Mouse (Mus musculus) heart, embryonic 14.5 days (tissue): ENCODE measurements around the gene Sept6. TPM values are rescaled to one million over a fixed set of nuclear protein-coding genes. Genes with fewer than 3 reads are reported as not detected.
"Not testable (repeated sequence)": the region's sequence is repeated elsewhere in the genome, so short reads cannot be mapped to it uniquely, and the experiment has no call there.

Source experiments
- ATAC-seq: fragments of 200-750 bp; cut with Nextera tagmentation; 2 replicates; pipeline ENCODE4 v1.8.0; 2017; ENCODE audit warnings: low read depth, moderate TSS enrichment; ENCODE audit not compliant: insufficient number of reproducible peaks, insufficient read depth, low FRiP score
- H3K27ac ChIP-seq, 2 experiments: fragments of 200-500 bp in 1 of 2; fragments of 300-500 bp in 1 of 2; sonication (generic) in 1 of 2; replicated peaks in 1 of 2; 2 replicates each; pipeline ENCODE4 v1.5.1; 2012 to 2014; ENCODE audit warnings: low read depth in 2 of 2, low read length in 2 of 2, control low read depth in 1 of 2, mild to moderate bottlenecking in 1 of 2, mixed read lengths in 1 of 2; ENCODE audit not compliant: control insufficient read depth in 1 of 2, insufficient read depth in 1 of 2
- H3K27me3 ChIP-seq: fragments of 300-500 bp; sonication (generic); 2 replicates; pipeline ENCODE4 v1.6.1; 2014; ENCODE audit warnings: mild to moderate bottlenecking, low read length, control low read depth; ENCODE audit not compliant: control insufficient read depth, insufficient read depth
- H3K36me3 ChIP-seq: fragments of 300-500 bp; sonication (generic); 2 replicates; pipeline ENCODE4 v1.6.1; 2014; ENCODE audit warnings: mild to moderate bottlenecking, control low read depth, low read length, mixed read lengths; ENCODE audit not compliant: control insufficient read depth, insufficient read depth
- H3K4me1 ChIP-seq, 2 experiments: fragments of 200-500 bp in 1 of 2; fragments of 300-500 bp in 1 of 2; sonication (generic) in 1 of 2; 2 replicates each; pipeline ENCODE4 v1.6.1; 2012 to 2014; ENCODE audit warnings: low read length in 2 of 2, control low read depth in 1 of 2, mixed read lengths in 1 of 2; ENCODE audit not compliant: control insufficient read depth in 2 of 2, insufficient read depth in 2 of 2
- H3K4me2 ChIP-seq: fragments of 300-500 bp; sonication (generic); 2 replicates; pipeline ENCODE4 v1.6.1; 2014; ENCODE audit warnings: mild to moderate bottlenecking, low read length
- H3K4me3 ChIP-seq, 2 experiments: fragments of 200-500 bp in 1 of 2; fragments of 300-500 bp in 1 of 2; sonication (generic) in 1 of 2; 2 replicates each; pipeline ENCODE4 v1.5.1; 2012 to 2014; ENCODE audit warnings: low read length in 2 of 2, mild to moderate bottlenecking in 2 of 2, control low read depth in 1 of 2, low read depth in 1 of 2, moderate library complexity in 1 of 2; ENCODE audit not compliant: control insufficient read depth in 1 of 2, insufficient read depth in 1 of 2
- H3K9ac ChIP-seq: fragments of 300-500 bp; sonication (generic); 2 replicates; pipeline ENCODE4 v1.6.1; 2014; ENCODE audit warnings: mild to moderate bottlenecking, low read length
- H3K9me3 ChIP-seq: fragments of 300-500 bp; sonication (generic); 2 replicates; pipeline ENCODE4 v1.6.1; 2016; ENCODE audit warnings: low read length, control low read depth; ENCODE audit not compliant: control insufficient read depth
- WGBS: fragments of 180-500 bp; shearing (Covaris S2); extraction: QIAGEN DNeasy Blood & Tissue Kit; methylation state at CpG from one replicate; pipeline ENCODE4 v1.1.7; 2014; 5-methylcytosine and 5-hydroxymethylcytosine counted together
- polyA plus RNA-seq: library from polyadenylated mRNA; unstranded; fragments of >200 nt; fragmentation: Nextera tagmentation; extraction: Ambion mirVana; gene quantifications from 2 replicates; pipeline ENCODE4 v1.2.1, GENCODE M21; 2014

The Sept6 gene
- polyA plus RNA-seq, 1 experiment from 2014 or later, result 55.9 TPM

- no peaks in the 10 kb centered on the region for H3K9me3 ChIP-seq
- no peak overlapping the region for H3K27ac ChIP-seq
- H3K4me1 ChIP-seq, result peaks cover 0 to 3% of the 10 kb centered on the region in 2 experiments; a peak in 1 of 4 replicates
- no peaks in the 10 kb centered on the region for H3K36me3 ChIP-seq
- peak overlapping the region; percentile 64 for H3K4me2 ChIP-seq
- WGBS, result 48% methylated on average over 3 of the region's 3 CpGs
- no peaks in the 10 kb centered on the region for H3K27me3 ChIP-seq
- no peak for ATAC-seq
- peak overlapping the region in 1 of 2 experiments; percentile 42; a peak in 2 of 4 replicates for H3K4me3 ChIP-seq
- no peak overlapping the region for H3K9ac ChIP-seq
Observed at GRCm38 (mm10) chrX:36901655-36902054, 89.9 kb downstream of the Sept6 start.

DNA sequence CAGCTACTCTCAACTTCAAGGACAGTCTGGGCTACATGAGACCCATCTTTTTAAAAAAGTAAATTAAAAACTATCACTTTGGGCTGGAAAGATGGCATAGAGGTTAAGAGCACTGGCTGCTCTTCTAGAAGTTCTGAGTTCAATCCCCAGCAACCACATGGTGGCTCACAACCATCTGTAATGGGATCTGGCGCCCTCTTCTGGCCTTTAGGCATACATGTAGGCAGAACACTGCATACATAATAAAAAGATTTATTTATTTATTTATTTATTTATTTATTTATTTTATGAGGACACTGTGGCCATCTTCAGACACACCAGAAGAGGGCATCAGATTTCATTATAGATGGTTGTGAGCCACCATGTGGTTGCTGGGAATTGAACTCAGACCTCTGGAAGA is 92.7 kb downstream of the Sept6 start:
- not testable (repeated sequence) for H3K9ac ChIP-seq, H3K4me3 ChIP-seq, H3K36me3 ChIP-seq, H3K4me2 ChIP-seq, H3K9me3 ChIP-seq, H3K27me3 ChIP-seq, H3K4me1 ChIP-seq, ATAC-seq, H3K27ac ChIP-seq
- 29% methylated on average over 1 of the region's 1 CpGs for WGBS

DNA sequence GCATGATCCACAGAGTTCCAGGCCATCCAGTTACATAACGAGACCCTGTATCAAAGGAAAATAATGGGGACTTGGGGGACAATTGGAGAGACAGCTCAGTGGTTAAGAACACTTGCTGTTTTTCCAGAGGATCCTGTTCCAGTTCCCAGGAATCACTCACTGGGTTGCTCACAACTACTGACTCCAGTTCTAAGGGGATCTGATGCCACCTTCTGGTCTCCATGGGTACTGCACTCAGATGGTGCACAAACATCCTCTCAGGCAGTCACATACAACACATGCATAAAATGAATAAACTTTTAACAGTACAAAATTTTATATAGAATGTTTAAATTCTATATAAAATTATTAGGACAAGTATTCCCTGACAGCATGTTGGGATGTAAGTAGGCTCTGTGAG is 106.9 kb downstream of the Sept6 start:
- H3K9me3 ChIP-seq, result no peaks in the 10 kb centered on the region
- no peak overlapping the region for H3K27ac ChIP-seq
- no peak for ATAC-seq
- no peaks in the 10 kb centered on the region for H3K27me3 ChIP-seq
- no peak overlapping the region for H3K9ac ChIP-seq
- H3K36me3 ChIP-seq, result peaks cover 29% of the 10 kb centered on the region
- no peaks in the 10 kb centered on the region for H3K4me1 ChIP-seq
- no peak overlapping the region for H3K4me2 ChIP-seq
- H3K4me3 ChIP-seq, result no peak overlapping the region
- 85% methylated on average over 1 of the region's 1 CpGs for WGBS

- peak overlapping the region; percentile 88 for H3K9ac ChIP-seq
- H3K4me3 ChIP-seq, result peak overlapping the region; percentile 78 to 90
- 12% methylated on average over 36 of the region's 36 CpGs for WGBS
- H3K27me3 ChIP-seq, result no peaks in the 10 kb centered on the region
- H3K9me3 ChIP-seq, result no peaks in the 10 kb centered on the region
- peak overlapping the region; percentile 62 for H3K4me2 ChIP-seq
- H3K4me1 ChIP-seq, result 0 out of 4 replicates have a peak, but pooled peaks cover 0 to 3% of the 10 kb centered on the region in 2 experiments
- ATAC-seq, result peak; percentile 32; the same call in 1 of the 2 replicates
- peak overlapping the region; percentile 71 to 80 for H3K27ac ChIP-seq
- 0 out of 2 replicates have a peak, but pooled peaks cover 8% of the 10 kb centered on the region for H3K36me3 ChIP-seq
Observed at GRCm38 (mm10) chrX:36874704-36875128, 116.9 kb downstream of the Sept6 start.

DNA sequence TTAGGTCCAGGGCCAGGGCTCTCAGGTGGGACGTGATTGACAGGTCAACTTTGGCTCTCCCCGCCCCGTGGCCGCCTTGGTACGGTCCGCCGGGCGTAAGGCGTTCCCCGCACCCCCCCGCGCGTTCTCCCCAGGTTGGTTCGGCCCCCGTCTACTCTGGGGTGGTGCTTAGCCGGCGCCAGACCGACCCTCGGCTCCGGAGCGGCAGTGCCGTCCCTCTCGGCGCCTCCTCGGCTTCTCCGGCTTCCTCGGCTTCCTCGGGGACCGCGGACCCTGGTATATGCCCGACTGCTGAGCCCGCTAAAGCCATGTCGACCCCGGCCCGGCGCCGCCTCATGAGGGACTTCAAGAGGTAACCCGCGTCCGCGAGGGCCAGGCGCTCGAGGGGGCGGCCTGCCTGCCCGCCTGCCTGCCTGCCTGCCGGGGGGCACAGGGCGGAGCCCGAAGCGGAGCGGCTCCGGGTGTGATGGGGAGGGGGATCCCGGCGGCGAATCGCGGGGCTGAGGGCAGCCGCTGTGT is 117.4 kb downstream of the Sept6 start:
- Histone ChIP-seq H3K4me3 (peak overlapping the region; percentile 78 to 90), H3K27me3 (no peaks in the 10 kb centered on the region), H3K4me2 (peak overlapping the region; percentile 62), H3K9ac (peak overlapping the region; percentile 88), H3K4me1 (0 out of 4 replicates have a peak, but pooled peaks cover 0 to 3% of the 10 kb centered on the region in 2 experiments), H3K27ac (peak overlapping the region; percentile 71 to 80), H3K9me3 (no peaks in the 10 kb centered on the region), H3K36me3 (0 out of 2 replicates have a peak, but pooled peaks cover 7% of the 10 kb centered on the region)
- WGBS, result 12% methylated on average over 57 of the region's 57 CpGs
- ATAC-seq, result peak; percentile 90

DNA sequence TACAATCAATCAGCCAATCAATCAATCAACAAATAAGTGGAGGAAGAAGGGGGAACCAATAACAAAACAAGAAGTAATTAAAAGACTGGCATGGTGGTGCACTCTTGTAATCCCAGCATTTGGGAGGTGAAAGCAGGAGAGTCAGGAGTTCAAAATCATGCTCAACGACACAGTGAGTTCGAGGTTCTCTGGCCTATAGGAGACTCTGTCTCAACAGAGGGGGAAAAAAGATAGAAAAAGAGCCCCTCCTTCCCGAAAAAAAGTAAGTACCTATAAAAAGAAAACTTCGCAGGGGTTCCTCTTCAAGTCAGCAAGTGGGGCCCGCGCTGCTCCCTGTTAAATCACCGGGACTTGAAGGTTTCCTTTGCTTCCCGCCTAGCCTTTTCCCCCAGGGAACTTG is 117.8 kb downstream of the Sept6 start, which contains the start of the genes Ube2a and C330007P06Rik:
TSS of gene Ube2a (plus strand) at position 136 of the 400 bp plus-strand sequence.
TSS of gene C330007P06Rik (minus strand) at position 347 of the 400 bp plus-strand sequence.
- H3K9me3 ChIP-seq, result no peaks in the 10 kb centered on the region
- H3K27ac ChIP-seq, result peak within 1 kb of the TSS; percentile 71 to 80
- peak within 1 kb of the TSS; percentile 78 to 90 for H3K4me3 ChIP-seq
- no peak for ATAC-seq
- peak within 1 kb of the TSS; percentile 62 for H3K4me2 ChIP-seq
- H3K9ac ChIP-seq, result peak within 1 kb of the TSS; percentile 88
- WGBS, result 22% methylated on average over 8 of the region's 8 CpGs
- 0 out of 4 replicates have a peak, but pooled peaks cover 0 to 3% of the 10 kb centered on the region in 2 experiments for H3K4me1 ChIP-seq
- H3K27me3 ChIP-seq, result no peaks in the 10 kb centered on the region
- 0 out of 2 replicates have a peak, but pooled peaks cover 4% of the 10 kb centered on the region for H3K36me3 ChIP-seq

DNA sequence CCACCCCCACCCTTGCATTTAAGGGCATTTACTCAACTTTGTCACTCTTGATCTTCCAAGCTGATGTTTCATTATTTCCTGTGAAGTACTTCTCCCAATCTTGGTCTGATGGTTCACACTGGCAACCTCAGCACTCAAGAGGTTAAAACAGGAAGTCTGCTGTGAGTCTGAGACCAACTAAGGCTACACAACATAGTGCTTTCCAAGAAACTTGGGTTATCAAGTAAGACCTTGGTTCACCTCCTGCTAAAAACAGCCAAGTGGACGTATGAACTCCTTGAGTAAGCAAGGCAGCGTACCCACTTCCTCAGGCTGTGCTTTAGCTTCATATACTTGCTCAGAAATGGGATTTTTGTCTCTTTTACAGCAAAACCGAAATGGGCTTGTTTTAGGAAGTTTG is 121.2 kb downstream of the Sept6 start:
- H3K9ac ChIP-seq, result no peak overlapping the region
- no peak overlapping the region for H3K27ac ChIP-seq
- H3K4me1 ChIP-seq, result no peaks in the 10 kb centered on the region
- no peaks in the 10 kb centered on the region for H3K36me3 ChIP-seq
- H3K4me2 ChIP-seq, result no peak overlapping the region
- no peaks in the 10 kb centered on the region for H3K9me3 ChIP-seq
- ATAC-seq, result no peak
- no peak overlapping the region for H3K4me3 ChIP-seq
- H3K27me3 ChIP-seq, result no peaks in the 10 kb centered on the region
- WGBS, result 57% methylated on average over 3 of the region's 3 CpGs
